Mouse (Mus musculus) hindlimb bud, embryonic 11.5 days (tissue): Measurements from ENCODE around the gene Kif2c.
A peak's percentile ranks its signal among the peaks of the same experiment; 100 is the strongest.

ENCODE experiments used
- DNase-seq: peaks from one replicate; pipeline ENCODE4 v3.0.0-alpha.2; 2012; ENCODE audit warnings: low read depth, low spot score; ENCODE audit errors: extremely low spot score

Kif2c gene

GRCm38 (mm10) chr4:117120445-117121414, 61.7 kb downstream of the Kif2c start:
- DNase-seq = peak; percentile 84

GRCm38 (mm10) chr4:117120052-117120444, 62.4 kb downstream of the Kif2c start:
- DNase-seq = no peak

- DNase-seq = no peak
Observed at GRCm38 (mm10) chr4:117119636-117120035, 62.8 kb downstream of the Kif2c start.

- no peak for DNase-seq
Observed at GRCm38 (mm10) chr4:117117931-117118330, 64.5 kb downstream of the Kif2c start.

- no peak for DNase-seq
Observed at GRCm38 (mm10) chr4:117115592-117115991, 66.8 kb downstream of the Kif2c start.

- DNase-seq = no peak
Observed at GRCm38 (mm10) chr4:117113237-117113636, 69.2 kb downstream of the Kif2c start.

GRCm38 (mm10) chr4:117110985-117111384, 71.5 kb downstream of the Kif2c start:
- no peak for DNase-seq

GRCm38 (mm10) chr4:117110249-117110648, 72.2 kb downstream of the Kif2c start:
- no peak for DNase-seq
